Mouse (Mus musculus) myocyte (in vitro differentiated cells): ENCODE results near the gene Nkapl.

Experiments used
- CEBPB ChIP-seq: IDR thresholded peaks from 2 replicates; pipeline ENCODE4 v1.6.1; 2011; ENCODE audit warnings: mild to moderate bottlenecking, moderate library complexity; ENCODE audit not compliant: poor library complexity, insufficient read depth, severe bottlenecking
- MYOG ChIP-seq, 3 experiments: IDR thresholded peaks; one replicate each; pipeline ENCODE4 v1.6.1; 2011; ENCODE audit warnings: control low read depth in 2 of 3, low read depth in 2 of 3, mild to moderate bottlenecking in 2 of 3; ENCODE audit not compliant: insufficient read length in 2 of 3, control insufficient read depth in 1 of 3, insufficient read depth in 1 of 3
- POLR2A ChIP-seq: IDR thresholded peaks from one replicate; pipeline ENCODE4 v1.6.1; 2011; ENCODE audit warnings: low read depth, mild to moderate bottlenecking, control low read depth, moderate library complexity; ENCODE audit not compliant: insufficient read length
- TCF3 ChIP-seq: IDR thresholded peaks from one replicate; pipeline ENCODE4 v1.6.1; 2011; ENCODE audit warnings: low read depth, control low read depth; ENCODE audit not compliant: insufficient read length

DNA sequence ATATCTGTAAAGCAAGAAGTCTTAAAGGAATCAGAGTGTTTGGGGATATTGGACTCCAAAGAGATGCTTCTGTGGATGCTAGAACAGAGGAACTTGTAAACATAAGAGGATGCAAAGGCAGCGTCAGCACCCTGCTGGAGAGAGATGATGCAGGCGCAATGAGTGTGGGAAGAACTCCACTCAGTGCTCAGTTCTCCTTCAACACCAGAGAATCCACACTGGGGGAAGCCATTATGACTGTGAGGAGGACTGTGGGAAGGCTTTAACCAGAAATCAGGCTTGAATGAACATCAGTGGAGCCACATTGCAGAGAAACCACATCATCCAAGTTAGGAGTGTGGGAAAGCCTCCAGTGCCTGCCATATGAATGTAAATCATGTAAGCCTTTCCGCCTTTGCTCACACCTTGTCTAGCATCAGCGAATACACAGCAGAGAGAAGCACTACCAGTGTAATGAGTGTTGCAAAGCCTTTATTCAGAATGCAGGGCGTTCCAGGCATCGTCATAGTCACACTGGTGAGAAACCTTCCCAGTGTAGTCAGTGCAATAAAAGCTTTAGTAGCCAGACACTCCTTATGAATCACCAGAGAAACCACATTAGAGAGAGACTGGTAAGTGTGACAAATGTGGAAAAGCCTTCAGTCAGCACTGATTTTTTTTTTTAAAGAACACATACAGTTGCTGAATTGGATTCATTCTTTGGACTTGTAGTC, 50.9 kb downstream of the Nkapl start:
- TF ChIP-seq CEBPB (no peak), POLR2A (no peak), MYOG (IDR thresholded peaks at IDR 0.05; ENCODE audit: control insufficient read depth in 1 of 3, insufficient read depth in 1 of 3, insufficient read length in 2 of 3, low read depth in 2 of 3) (no peak), TCF3 (no peak)
